Mouse (Mus musculus) cerebellum, adult (tissue): ENCODE results near the gene Gpsm3.
A peak's percentile ranks its signal among the peaks of the same experiment; 100 is the strongest.

Source experiments
- ATAC-seq: cut with Nextera tagmentation; 2 replicates; pipeline ENCODE4 v1.9.2; 2017; ENCODE audit warnings: mild to moderate bottlenecking, moderate library complexity, mixed read lengths; ENCODE audit not compliant: insufficient number of reproducible peaks, low FRiP score, low TSS enrichment

Gpsm3 gene

GRCm38 (mm10) chr17:34597566-34598095, 8.0 kb downstream of the Gpsm3 start, which contains the start of gene Ager:
TSS of gene Ager (plus strand) at chr17:34597862.
- no peak for ATAC-seq

GRCm38 (mm10) chr17:34599891-34600290, 10.3 kb downstream of the Gpsm3 start:
- ATAC-seq: no peak

GRCm38 (mm10) chr17:34601796-34602195, 12.2 kb downstream of the Gpsm3 start:
- no peak for ATAC-seq

GRCm38 (mm10) chr17:34603375-34604060, 13.9 kb downstream of the Gpsm3 start, which contains the start of gene Rnf5:
TSS of gene Rnf5 (minus strand) at chr17:34603690.
- ATAC-seq: peak; percentile 91

GRCm38 (mm10) chr17:34604061-34604508, 14.5 kb downstream of the Gpsm3 start, which contains the start of gene Agpat1:
TSS of gene Agpat1 (plus strand) at chr17:34604262.
- peak; percentile 79 for ATAC-seq

GRCm38 (mm10) chr17:34604511-34605237, 15.1 kb downstream of the Gpsm3 start:
- ATAC-seq: no peak

- ATAC-seq: peak; percentile 39; the same call in 1 of the 2 replicates
Observed at GRCm38 (mm10) chr17:34605609-34606008, 16.0 kb downstream of the Gpsm3 start.

- ATAC-seq: no peak
Observed at GRCm38 (mm10) chr17:34606186-34607039, 16.8 kb downstream of the Gpsm3 start.

- ATAC-seq: no peak
Observed at GRCm38 (mm10) chr17:34607997-34608396, 18.4 kb downstream of the Gpsm3 start.

- no peak for ATAC-seq
Observed at GRCm38 (mm10) chr17:34611050-34611449, 21.4 kb downstream of the Gpsm3 start.

GRCm38 (mm10) chr17:34613054-34613645, 23.5 kb downstream of the Gpsm3 start:
- ATAC-seq: no peak

- no peak for ATAC-seq
Observed at GRCm38 (mm10) chr17:34613830-34614229, 24.2 kb downstream of the Gpsm3 start.

- ATAC-seq: no peak
Observed at GRCm38 (mm10) chr17:34615871-34616270, 26.3 kb downstream of the Gpsm3 start, which contains the start of gene Egfl8. TSS of gene Egfl8 (minus strand) at chr17:34615971.

GRCm38 (mm10) chr17:34618999-34619398, 29.4 kb downstream of the Gpsm3 start:
- ATAC-seq: 0 out of 2 replicates have a peak, but pooled peaks have one; percentile 15

GRCm38 (mm10) chr17:34621006-34621405, 31.4 kb downstream of the Gpsm3 start:
- ATAC-seq: no peak

GRCm38 (mm10) chr17:34623161-34623560, 33.6 kb downstream of the Gpsm3 start:
- no peak for ATAC-seq

GRCm38 (mm10) chr17:34624981-34625380, 35.4 kb downstream of the Gpsm3 start:
- ATAC-seq: no peak

GRCm38 (mm10) chr17:34626062-34626772, 36.6 kb downstream of the Gpsm3 start:
- ATAC-seq: no peak

GRCm38 (mm10) chr17:34626773-34627092, 37.1 kb downstream of the Gpsm3 start:
- ATAC-seq: no peak
